ENCODE assay signal across 8 mouse cellular contexts in genomic region chr3:87616957-87617810, GRCm38 (mm10). TPM values are rescaled to one million over a fixed set of nuclear protein-coding genes. Genes with fewer than 3 reads are reported as not detected.
DNase-seq lines count a peak whose midpoint lies in the region; ATAC-seq and TF ChIP-seq lines count a peak whose summit lies in the region.

Gene Arhgef11, plus strand, starts transcription at chr3:87617559.

- TF ChIP-seq EP300 in heart, postnatal 0 days (IDR thresholded peaks at IDR 0.05; ENCODE audit: low read depth), result no peak
- TF ChIP-seq EP300 in liver, postnatal 0 days (IDR thresholded peaks at IDR 0.05; ENCODE audit: low read depth), result no peak

- H3K9me3 ChIP-seq in E14TG2a.4 (ENCODE audit: low read length), result no peaks in the 10 kb centered on the region
- no peaks in the 10 kb centered on the region for H3K9me3 ChIP-seq in forebrain, embryonic 13.5 days (replicated peaks)
- H3K9me3 ChIP-seq in heart, postnatal 0 days (replicated peaks; ENCODE audit: control insufficient read depth, low read length), result no peaks in the 10 kb centered on the region
- H3K9me3 ChIP-seq in liver, postnatal 0 days (ENCODE audit: low read length), result no peaks in the 10 kb centered on the region
- no peaks in the 10 kb centered on the region for H3K9me3 ChIP-seq in neural tube, embryonic 14.5 days (ENCODE audit: control insufficient read depth, low read length)

- peak within 1 kb of the TSS; percentile 94 for H3K9ac ChIP-seq in forebrain, embryonic 13.5 days
- peak within 1 kb of the TSS; percentile 89 for H3K9ac ChIP-seq in heart, postnatal 0 days (replicated peaks; ENCODE audit: low read depth, low read length)
- H3K9ac ChIP-seq in liver, postnatal 0 days (replicated peaks), result peak within 1 kb of the TSS; percentile 84
- H3K9ac ChIP-seq in neural tube, embryonic 14.5 days (replicated peaks; ENCODE audit: low read depth, low read length), result peak within 1 kb of the TSS; percentile 92

- DNase-seq in c-Kit-positive CD71-positive TER-119-positive erythroid progenitor cells, embryonic 14.5 days (ENCODE audit: low spot score), result peak; percentile 53
- DNase-seq in heart, postnatal 0 days (ENCODE audit: low spot score), result peak; percentile 81
- DNase-seq in kidney, postnatal 4 days, result peak; percentile 86 to 92
- DNase-seq in liver, postnatal 0 days, result peak; percentile 91
- peak; percentile 87 for DNase-seq in testis, postnatal 10 days (ENCODE audit: low spot score)

- H3K27ac ChIP-seq in forebrain, embryonic 13.5 days, result peak within 1 kb of the TSS; percentile 87
- peak within 1 kb of the TSS; percentile 92 for H3K27ac ChIP-seq in heart, postnatal 0 days (ENCODE audit: low read depth)
- peak within 1 kb of the TSS; percentile 91 for H3K27ac ChIP-seq in liver, postnatal 0 days (ENCODE audit: low read depth)
- H3K27ac ChIP-seq in neural tube, embryonic 14.5 days (ENCODE audit: low read depth, low read length), result peak within 1 kb of the TSS; percentile 91

- H3K4me3 ChIP-seq in E14TG2a.4 (replicated peaks; ENCODE audit: low read length), result peak within 1 kb of the TSS; percentile 86
- peak within 1 kb of the TSS; percentile 80 for H3K4me3 ChIP-seq in forebrain, embryonic 13.5 days
- peak within 1 kb of the TSS; percentile 87 for H3K4me3 ChIP-seq in heart, postnatal 0 days (ENCODE audit: low read depth, low read length)
- H3K4me3 ChIP-seq in liver, postnatal 0 days (ENCODE audit: low read depth, low read length), result peak within 1 kb of the TSS; percentile 83
- H3K4me3 ChIP-seq in neural tube, embryonic 14.5 days (ENCODE audit: low read depth, low read length), result peak within 1 kb of the TSS; percentile 76

- peaks cover 25% of the 10 kb centered on the region for H3K27me3 ChIP-seq in E14TG2a.4 (ENCODE audit: insufficient read depth, low read length)
- H3K27me3 ChIP-seq in forebrain, embryonic 13.5 days, result no peaks in the 10 kb centered on the region
- no peaks in the 10 kb centered on the region for H3K27me3 ChIP-seq in heart, postnatal 0 days (ENCODE audit: control insufficient read depth, insufficient read depth, low read length)
- H3K27me3 ChIP-seq in liver, postnatal 0 days (ENCODE audit: insufficient read depth, low read length), result no peaks in the 10 kb centered on the region
- H3K27me3 ChIP-seq in neural tube, embryonic 14.5 days (ENCODE audit: control insufficient read depth, insufficient read depth, low read length), result no peaks in the 10 kb centered on the region

- peak; percentile 94 for ATAC-seq in forebrain, embryonic 13.5 days
- peak; percentile 92 for ATAC-seq in heart, postnatal 0 days (ENCODE audit: insufficient read depth, low read depth)
- peak; percentile 94 for ATAC-seq in liver, postnatal 0 days
- ATAC-seq in neural tube, embryonic 14.5 days (ENCODE audit: low read depth), result peak; percentile 93

- peak within 1 kb of the TSS; percentile 98 for H3K4me2 ChIP-seq in forebrain, embryonic 13.5 days
- H3K4me2 ChIP-seq in heart, postnatal 0 days (ENCODE audit: low read depth, low read length), result peak within 1 kb of the TSS; percentile 79
- H3K4me2 ChIP-seq in liver, postnatal 0 days (ENCODE audit: low read depth, low read length), result peak within 1 kb of the TSS; percentile 87
- peak within 1 kb of the TSS; percentile 100 for H3K4me2 ChIP-seq in neural tube, embryonic 14.5 days (ENCODE audit: low read depth, low read length)

- H3K36me3 ChIP-seq in E14TG2a.4 (ENCODE audit: insufficient read depth, low read length), result 0 out of 2 replicates have a peak, but pooled peaks cover 5% of the 10 kb centered on the region
- H3K36me3 ChIP-seq in forebrain, embryonic 13.5 days (ENCODE audit: poor library complexity, severe bottlenecking), result no peaks in the 10 kb centered on the region
- no peaks in the 10 kb centered on the region for H3K36me3 ChIP-seq in heart, postnatal 0 days (replicated peaks; ENCODE audit: control insufficient read depth, insufficient read depth, low read length)
- no peaks in the 10 kb centered on the region for H3K36me3 ChIP-seq in liver, postnatal 0 days (replicated peaks; ENCODE audit: insufficient read depth, low read length)
- H3K36me3 ChIP-seq in neural tube, embryonic 14.5 days (ENCODE audit: control insufficient read depth, insufficient read depth, low read length), result no peaks in the 10 kb centered on the region

- TF ChIP-seq CTCF in E14TG2a.4 (conservative IDR thresholded peaks at IDR 0.05; ENCODE audit: low read length), result no peak
- no peak for TF ChIP-seq CTCF in heart, postnatal 0 days (IDR thresholded peaks at IDR 0.05; ENCODE audit: low read depth)
- no peak for TF ChIP-seq CTCF in liver, postnatal 0 days (IDR thresholded peaks at IDR 0.05; ENCODE audit: low read depth)

- peaks cover 36% of the 10 kb centered on the region for H3K4me1 ChIP-seq in E14TG2a.4 (replicated peaks; ENCODE audit: low read depth, low read length)
- H3K4me1 ChIP-seq in forebrain, embryonic 13.5 days, result peaks cover 48% of the 10 kb centered on the region
- peaks cover 23% of the 10 kb centered on the region for H3K4me1 ChIP-seq in heart, postnatal 0 days (ENCODE audit: control insufficient read depth, insufficient read depth)
- H3K4me1 ChIP-seq in liver, postnatal 0 days (ENCODE audit: insufficient read depth), result peaks cover 26% of the 10 kb centered on the region
- H3K4me1 ChIP-seq in neural tube, embryonic 14.5 days (ENCODE audit: control insufficient read depth, insufficient read depth, low read length), result peaks cover 36% of the 10 kb centered on the region

- WGBS in forebrain, embryonic 13.5 days, result under 1% methylated on average over 74 of the region's 101 CpGs
- WGBS in heart, postnatal 0 days, result 1% methylated on average over 83 of the region's 101 CpGs
- under 1% methylated on average over 70 of the region's 101 CpGs for WGBS in liver, postnatal 0 days (ENCODE audit: insufficient replicate concordance)
- 1% methylated on average over 76 of the region's 101 CpGs for WGBS in neural tube, embryonic 14.5 days

RNA-seq across cellular contexts. Expression of gene Arhgef11, which starts in this region (rescaled TPM):
- 18.2 and 20.4 TPM in 2 replicates for polyA plus RNA-seq in forebrain, embryonic 13.5 days (2015; fragmentation: Nextera tagmentation; extraction: Ambion mirVana)
- 18.6 and 29.9 TPM in 2 replicates for total RNA-seq in heart, postnatal 0 days (2014; rRNA removed; ENCODE audit: low replicate concordance)
- polyA plus RNA-seq in heart, postnatal 0 days (2015; fragmentation: Nextera tagmentation; extraction: Ambion mirVana), result 4.5 and 5.3 TPM in 2 replicates
- polyA plus RNA-seq in liver, postnatal 0 days (2015; fragmentation: Nextera tagmentation; extraction: Ambion mirVana), result 2.3 and 2.8 TPM in 2 replicates
- polyA plus RNA-seq in neural tube, embryonic 14.5 days (2014; fragmentation: Nextera tagmentation; extraction: Ambion mirVana), result 27.1 and 28.6 TPM in 2 replicates

Comparison
In these comparisons a context has a peak if more than half of its experiments do, and no peak if none do; other contexts are left out.
1. Peak in every context shown above with its lines: DNase-seq, ATAC-seq, H3K4me3 ChIP-seq and H3K27ac ChIP-seq.